Mouse (Mus musculus): ENCODE data around the gene Rptor. TPM values are rescaled to one million over a fixed set of nuclear protein-coding genes. Genes with fewer than 3 reads are reported as not detected.

Rptor gene
- polyA plus RNA-seq, 1 experiment from 2014 or later = 12.5 TPM

GRCm38 (mm10) chr11:119611496-119611895 is 8.8 kb downstream of the Rptor start:
- Histone ChIP-seq H3K4me2 (no peak overlapping the region), H3K4me3 (no peak overlapping the region), H3K4me1 (no peaks in the 10 kb centered on the region), H3K27me3 (no peaks in the 10 kb centered on the region), H3K27ac (no peak overlapping the region), H3K9me3 (no peaks in the 10 kb centered on the region), H3K36me3 (peaks cover 16% of the 10 kb centered on the region), H3K9ac (no peak overlapping the region)
- WGBS = 96% methylated on average over 6 of the region's 6 CpGs
- no peak for ATAC-seq (ENCODE audit: insufficient number of reproducible peaks, insufficient read depth, low FRiP score, low TSS enrichment, low read depth)

GRCm38 (mm10) chr11:119612179-119612578 is 9.5 kb downstream of the Rptor start:
- no peak overlapping the region for H3K27ac ChIP-seq
- no peaks in the 10 kb centered on the region for H3K9me3 ChIP-seq
- H3K4me1 ChIP-seq = no peaks in the 10 kb centered on the region
- H3K9ac ChIP-seq = no peak overlapping the region
- peaks cover 16% of the 10 kb centered on the region for H3K36me3 ChIP-seq
- no peaks in the 10 kb centered on the region for H3K27me3 ChIP-seq
- no peak overlapping the region for H3K4me3 ChIP-seq
- no peak for ATAC-seq (ENCODE audit: insufficient number of reproducible peaks, insufficient read depth, low FRiP score, low TSS enrichment, low read depth)
- no peak overlapping the region for H3K4me2 ChIP-seq
- 90% methylated on average over 3 of the region's 3 CpGs for WGBS

- H3K4me3 ChIP-seq = no peak overlapping the region
- H3K4me1 ChIP-seq = no peaks in the 10 kb centered on the region
- ATAC-seq (ENCODE audit: insufficient number of reproducible peaks, insufficient read depth, low FRiP score, low TSS enrichment, low read depth) = no peak
- H3K9me3 ChIP-seq = no peaks in the 10 kb centered on the region
- H3K36me3 ChIP-seq = no peaks in the 10 kb centered on the region
- H3K27ac ChIP-seq = no peak overlapping the region
- no peak overlapping the region for H3K9ac ChIP-seq
- no peaks in the 10 kb centered on the region for H3K27me3 ChIP-seq
- WGBS = 86% methylated on average over 7 of the region's 7 CpGs
- no peak overlapping the region for H3K4me2 ChIP-seq
These were observed 12.4 kb downstream of the Rptor start for GRCm38 (mm10) chr11:119615087-119615486.

GRCm38 (mm10) chr11:119618763-119619162 is 16.1 kb downstream of the Rptor start:
- WGBS = 45% methylated on average over 5 of the region's 5 CpGs
- no peak for ATAC-seq (ENCODE audit: insufficient number of reproducible peaks, insufficient read depth, low FRiP score, low TSS enrichment, low read depth)
- H3K4me1 ChIP-seq = peaks cover 22% of the 10 kb centered on the region
- H3K9me3 ChIP-seq = no peaks in the 10 kb centered on the region
- H3K36me3 ChIP-seq = no peaks in the 10 kb centered on the region
- H3K27ac ChIP-seq = no peak overlapping the region
- no peaks in the 10 kb centered on the region for H3K27me3 ChIP-seq
- H3K4me2 ChIP-seq = no peak overlapping the region
- no peak overlapping the region for H3K4me3 ChIP-seq
- H3K9ac ChIP-seq = no peak overlapping the region

- no peaks in the 10 kb centered on the region for H3K9me3 ChIP-seq
- no peak overlapping the region for H3K27ac ChIP-seq
These were observed 18.6 kb downstream of the Rptor start for GRCm38 (mm10) chr11:119621266-119621665.

GRCm38 (mm10) chr11:119623800-119624199 is 21.1 kb downstream of the Rptor start:
- WGBS = 83% methylated on average over 8 of the region's 8 CpGs
- H3K4me3 ChIP-seq = no peak overlapping the region
- no peak overlapping the region for H3K9ac ChIP-seq
- no peak overlapping the region for H3K4me2 ChIP-seq
- no peaks in the 10 kb centered on the region for H3K9me3 ChIP-seq
- H3K4me1 ChIP-seq = peaks cover 44% of the 10 kb centered on the region
- H3K27ac ChIP-seq = no peak overlapping the region
- peaks cover 7% of the 10 kb centered on the region; the same call in 1 of the 2 replicates for H3K36me3 ChIP-seq
- ATAC-seq (ENCODE audit: insufficient number of reproducible peaks, insufficient read depth, low FRiP score, low TSS enrichment, low read depth) = no peak
- H3K27me3 ChIP-seq = no peaks in the 10 kb centered on the region

More at GRCm38 (mm10) chr11:119621266-119621665, 18.6 kb downstream of the Rptor start:
- Histone ChIP-seq H3K27me3 (no peaks in the 10 kb centered on the region), H3K9ac (no peak overlapping the region), H3K4me3 (no peak overlapping the region), H3K4me2 (no peak overlapping the region), H3K4me1 (peaks cover 43% of the 10 kb centered on the region), H3K36me3 (no peaks in the 10 kb centered on the region)
- ATAC-seq (ENCODE audit: insufficient number of reproducible peaks, insufficient read depth, low FRiP score, low TSS enrichment, low read depth) = no peak
- WGBS = 38% methylated on average over 3 of the region's 3 CpGs

- Histone ChIP-seq H3K27ac (no peak overlapping the region), H3K36me3 (peaks cover 7% of the 10 kb centered on the region; the same call in 1 of the 2 replicates), H3K9me3 (no peaks in the 10 kb centered on the region), H3K4me2 (no peak overlapping the region), H3K4me3 (no peak overlapping the region), H3K27me3 (no peaks in the 10 kb centered on the region), H3K4me1 (peaks cover 44% of the 10 kb centered on the region), H3K9ac (no peak overlapping the region)
- WGBS = 80% methylated on average over 4 of the region's 4 CpGs
- no peak for ATAC-seq (ENCODE audit: insufficient number of reproducible peaks, insufficient read depth, low FRiP score, low TSS enrichment, low read depth)
These were observed 21.7 kb downstream of the Rptor start for GRCm38 (mm10) chr11:119624401-119624800.

- WGBS = 50% methylated on average over 3 of the region's 3 CpGs
- H3K4me2 ChIP-seq = no peak overlapping the region
- no peak overlapping the region for H3K27ac ChIP-seq
- H3K27me3 ChIP-seq = no peaks in the 10 kb centered on the region
- H3K9me3 ChIP-seq = no peaks in the 10 kb centered on the region
- no peak overlapping the region for H3K4me3 ChIP-seq
- peaks cover 49% of the 10 kb centered on the region for H3K4me1 ChIP-seq
- ATAC-seq (ENCODE audit: insufficient number of reproducible peaks, insufficient read depth, low FRiP score, low TSS enrichment, low read depth) = no peak
- peaks cover 7% of the 10 kb centered on the region; the same call in 1 of the 2 replicates for H3K36me3 ChIP-seq
- no peak overlapping the region for H3K9ac ChIP-seq
These were observed 22.2 kb downstream of the Rptor start for GRCm38 (mm10) chr11:119624955-119625354.

GRCm38 (mm10) chr11:119625476-119625875 is 22.8 kb downstream of the Rptor start:
- no peak overlapping the region for H3K9ac ChIP-seq
- no peak overlapping the region for H3K4me2 ChIP-seq
- ATAC-seq (ENCODE audit: insufficient number of reproducible peaks, insufficient read depth, low FRiP score, low TSS enrichment, low read depth) = no peak
- no peak overlapping the region for H3K4me3 ChIP-seq
- no peaks in the 10 kb centered on the region for H3K9me3 ChIP-seq
- peaks cover 7% of the 10 kb centered on the region; the same call in 1 of the 2 replicates for H3K36me3 ChIP-seq
- peaks cover 54% of the 10 kb centered on the region for H3K4me1 ChIP-seq
- no peak overlapping the region for H3K27ac ChIP-seq
- no peaks in the 10 kb centered on the region for H3K27me3 ChIP-seq
- WGBS = 86% methylated on average over 6 of the region's 6 CpGs

- Histone ChIP-seq H3K4me1 (peaks cover 57% of the 10 kb centered on the region), H3K27me3 (no peaks in the 10 kb centered on the region), H3K27ac (no peak overlapping the region), H3K9ac (no peak overlapping the region), H3K4me3 (no peak overlapping the region), H3K4me2 (no peak overlapping the region), H3K9me3 (no peaks in the 10 kb centered on the region), H3K36me3 (peaks cover 7% of the 10 kb centered on the region; the same call in 1 of the 2 replicates)
- WGBS = 82% methylated on average over 6 of the region's 6 CpGs
- no peak for ATAC-seq (ENCODE audit: insufficient number of reproducible peaks, insufficient read depth, low FRiP score, low TSS enrichment, low read depth)
These were observed 23.2 kb downstream of the Rptor start for GRCm38 (mm10) chr11:119625943-119626342.

- Histone ChIP-seq H3K9me3 (no peaks in the 10 kb centered on the region), H3K4me3 (no peak overlapping the region), H3K4me2 (no peak overlapping the region), H3K27me3 (no peaks in the 10 kb centered on the region), H3K9ac (no peak overlapping the region), H3K4me1 (peaks cover 45% of the 10 kb centered on the region), H3K27ac (no peak overlapping the region), H3K36me3 (peaks cover 7% of the 10 kb centered on the region; the same call in 1 of the 2 replicates)
- WGBS = 68% methylated on average over 3 of the region's 3 CpGs
- no peak for ATAC-seq (ENCODE audit: insufficient number of reproducible peaks, insufficient read depth, low FRiP score, low TSS enrichment, low read depth)
These were observed 24.5 kb downstream of the Rptor start for GRCm38 (mm10) chr11:119627243-119627642.

GRCm38 (mm10) chr11:119629072-119629471 is 26.4 kb downstream of the Rptor start:
- Histone ChIP-seq H3K27ac (no peak overlapping the region), H3K4me3 (no peak overlapping the region), H3K27me3 (no peaks in the 10 kb centered on the region), H3K4me2 (no peak overlapping the region), H3K36me3 (peaks cover 7% of the 10 kb centered on the region; the same call in 1 of the 2 replicates), H3K4me1 (peaks cover 32% of the 10 kb centered on the region), H3K9ac (no peak overlapping the region), H3K9me3 (no peaks in the 10 kb centered on the region)
- ATAC-seq (ENCODE audit: insufficient number of reproducible peaks, insufficient read depth, low FRiP score, low TSS enrichment, low read depth) = no peak
- 77% methylated on average over 3 of the region's 3 CpGs for WGBS
